Mouse (Mus musculus): ENCODE results near the gene Adm. TPM values are rescaled to one million over a fixed set of nuclear protein-coding genes. Genes with fewer than 3 reads are reported as not detected.
"Not testable (repeated sequence)": the region's sequence is repeated elsewhere in the genome, so short reads cannot be mapped to it uniquely, and the experiment has no call there.

The Adm gene
- 4.0 and 4.3 TPM in 2 replicates for polyA plus RNA-seq (2016; fragmentation: Nextera tagmentation; extraction: Ambion mirVana)

DNA sequence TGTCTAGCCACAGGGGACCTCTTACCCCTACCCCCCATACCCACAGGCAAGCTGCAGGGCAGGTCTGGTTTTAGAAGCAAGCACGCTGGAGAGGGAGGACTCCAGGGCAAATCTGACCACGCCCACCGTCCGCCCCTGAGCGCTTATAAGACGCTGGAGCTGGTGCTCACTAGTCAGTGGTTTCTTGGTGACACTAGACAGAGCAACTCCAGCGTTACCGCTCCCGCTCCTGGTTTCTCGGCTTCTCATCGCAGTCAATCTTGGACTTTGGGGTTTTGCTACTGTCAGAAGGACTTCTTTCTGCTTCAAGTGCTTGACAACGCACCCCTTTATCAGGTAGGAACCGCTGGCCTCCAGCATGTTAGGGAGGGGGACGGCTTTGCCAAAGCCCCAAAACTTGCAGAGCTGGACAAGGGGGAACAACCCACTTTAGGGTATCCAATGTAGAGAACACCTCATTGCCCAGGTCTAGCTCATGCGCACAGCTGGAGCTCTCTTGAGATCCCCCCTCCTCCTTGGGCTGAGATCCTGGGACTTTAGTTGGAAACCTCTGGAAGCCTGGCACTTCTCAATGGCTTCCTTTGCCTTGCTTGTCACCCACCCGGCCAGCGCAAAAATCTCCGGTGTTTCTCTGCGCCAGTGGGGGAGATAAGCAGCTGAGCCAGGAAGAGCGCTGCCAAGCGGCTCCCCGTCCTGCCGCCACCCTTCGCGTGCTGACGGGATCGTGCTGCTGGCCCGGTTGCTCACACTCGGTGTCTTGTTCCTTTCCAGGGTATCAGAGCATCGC, at the start of gene Adm:
Gene Adm (plus strand): TSS at position 176 of the 787 bp plus-strand sequence.
- no peak for ATAC-seq (ENCODE audit: low FRiP score, low read depth)
- Histone ChIP-seq H3K4me3 (peak within 1 kb of the TSS; percentile 36), H3K9me3 (no peaks in the 10 kb centered on the region), H3K27me3 (replicated peaks) (peaks cover 69% of the 10 kb centered on the region), H3K27ac (no peak within 1 kb of the TSS), H3K4me1 (peaks cover 36% of the 10 kb centered on the region), H3K9ac (peak within 1 kb of the TSS; percentile 47; the same call in 1 of the 2 replicates), H3K36me3 (no peaks in the 10 kb centered on the region), H3K4me2 (replicated peaks) (peak within 1 kb of the TSS; percentile 73)
- under 1% methylated on average over 30 of the region's 30 CpGs for WGBS

- no peak overlapping the region for H3K9ac ChIP-seq
- 95% methylated on average over 3 of the region's 3 CpGs for WGBS
- no peak for ATAC-seq (ENCODE audit: low FRiP score, low read depth)
- H3K36me3 ChIP-seq = no peaks in the 10 kb centered on the region
- H3K4me1 ChIP-seq = no peaks in the 10 kb centered on the region
- no peaks in the 10 kb centered on the region for H3K9me3 ChIP-seq
- H3K27me3 ChIP-seq (replicated peaks) = no peaks in the 10 kb centered on the region
- no peak overlapping the region for H3K27ac ChIP-seq
- H3K4me2 ChIP-seq (replicated peaks) = no peak overlapping the region
- H3K4me3 ChIP-seq = no peak overlapping the region
Observed at GRCm38 (mm10) chr7:110583705-110584104, 43.8 kb upstream of the Adm start.

- no peaks in the 10 kb centered on the region for H3K36me3 ChIP-seq
- no peak overlapping the region for H3K4me2 ChIP-seq (replicated peaks)
- no peak overlapping the region for H3K4me3 ChIP-seq
- no peaks in the 10 kb centered on the region for H3K9me3 ChIP-seq
- no peak overlapping the region for H3K9ac ChIP-seq
- 83% methylated on average over 2 of the region's 2 CpGs for WGBS
- H3K27me3 ChIP-seq (replicated peaks) = no peaks in the 10 kb centered on the region
- no peak overlapping the region for H3K27ac ChIP-seq
- no peak for ATAC-seq (ENCODE audit: low FRiP score, low read depth)
- no peaks in the 10 kb centered on the region for H3K4me1 ChIP-seq
Observed at GRCm38 (mm10) chr7:110584159-110584558, 43.3 kb upstream of the Adm start.

GRCm38 (mm10) chr7:110585250-110585649, 42.2 kb upstream of the Adm start:
- Histone ChIP-seq H3K4me2 (replicated peaks) (no peak overlapping the region), H3K27me3 (replicated peaks) (no peaks in the 10 kb centered on the region), H3K9me3 (no peaks in the 10 kb centered on the region), H3K9ac (no peak overlapping the region), H3K27ac (no peak overlapping the region), H3K4me3 (no peak overlapping the region), H3K4me1 (no peaks in the 10 kb centered on the region), H3K36me3 (no peaks in the 10 kb centered on the region)
- no peak for ATAC-seq (ENCODE audit: low FRiP score, low read depth)
- WGBS = 84% methylated on average over 2 of the region's 2 CpGs

DNA sequence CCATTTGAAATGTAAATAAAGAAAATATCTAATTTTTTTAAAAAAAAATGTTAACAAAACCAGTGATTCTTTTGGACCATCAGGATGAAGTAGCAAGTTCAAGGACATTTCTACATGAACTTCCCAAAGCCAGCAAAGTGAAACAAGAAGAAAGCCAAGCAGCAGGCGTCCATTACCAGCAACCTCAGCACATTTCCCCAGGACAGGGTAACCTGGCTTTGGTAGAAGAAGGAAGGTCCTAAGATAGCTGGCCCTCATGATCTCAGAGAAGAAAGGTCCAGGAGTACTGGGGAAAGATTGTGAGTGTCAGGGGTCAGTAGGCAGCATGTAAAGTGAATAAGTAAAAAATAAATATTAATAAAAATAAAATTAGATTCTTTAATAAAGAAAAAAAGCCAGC, 39.7 kb upstream of the Adm start:
- H3K9ac ChIP-seq = no peak overlapping the region
- no peak for ATAC-seq (ENCODE audit: low FRiP score, low read depth)
- H3K4me3 ChIP-seq = no peak overlapping the region
- WGBS = 88% methylated on average over 1 of the region's 1 CpGs
- H3K36me3 ChIP-seq = no peaks in the 10 kb centered on the region
- H3K4me2 ChIP-seq (replicated peaks) = no peak overlapping the region
- H3K4me1 ChIP-seq = no peaks in the 10 kb centered on the region
- no peaks in the 10 kb centered on the region for H3K9me3 ChIP-seq
- H3K27ac ChIP-seq = no peak overlapping the region
- no peaks in the 10 kb centered on the region for H3K27me3 ChIP-seq (replicated peaks)

DNA sequence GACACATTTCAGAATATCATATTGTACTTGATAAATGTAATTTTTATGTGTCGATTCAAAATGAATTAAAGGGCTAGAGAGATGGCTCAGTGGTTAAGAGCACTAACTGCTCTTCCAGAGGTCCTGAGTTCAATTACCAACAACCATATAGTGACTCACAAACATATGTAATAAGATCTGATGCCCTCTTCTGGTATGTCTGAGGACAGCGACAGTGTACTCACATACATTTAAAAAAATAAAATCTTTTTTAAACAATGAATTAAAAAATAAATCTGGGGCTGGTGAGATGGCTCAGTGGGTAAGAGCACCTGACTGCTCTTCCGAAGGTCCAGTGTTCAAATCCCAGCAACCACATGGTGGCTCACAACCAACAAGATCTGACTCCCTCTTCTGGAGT, 33.5 kb upstream of the Adm start:
- ATAC-seq (ENCODE audit: low FRiP score, low read depth); H3K36me3 ChIP-seq; H3K9ac ChIP-seq; H3K4me2 ChIP-seq (replicated peaks); H3K4me3 ChIP-seq; H3K27me3 ChIP-seq (replicated peaks); H3K4me1 ChIP-seq; H3K27ac ChIP-seq; H3K9me3 ChIP-seq: not testable (repeated sequence)
- 97% methylated on average over 3 of the region's 3 CpGs for WGBS

GRCm38 (mm10) chr7:110597141-110597540, 30.3 kb upstream of the Adm start:
- ATAC-seq (ENCODE audit: low FRiP score, low read depth) = no peak
- Histone ChIP-seq H3K9me3 (no peaks in the 10 kb centered on the region), H3K4me2 (replicated peaks) (no peak overlapping the region), H3K4me3 (no peak overlapping the region), H3K27ac (no peak overlapping the region), H3K27me3 (replicated peaks) (no peaks in the 10 kb centered on the region), H3K9ac (no peak overlapping the region), H3K36me3 (peaks cover 7% of the 10 kb centered on the region), H3K4me1 (no peaks in the 10 kb centered on the region)
- 96% methylated on average over 1 of the region's 1 CpGs for WGBS

DNA sequence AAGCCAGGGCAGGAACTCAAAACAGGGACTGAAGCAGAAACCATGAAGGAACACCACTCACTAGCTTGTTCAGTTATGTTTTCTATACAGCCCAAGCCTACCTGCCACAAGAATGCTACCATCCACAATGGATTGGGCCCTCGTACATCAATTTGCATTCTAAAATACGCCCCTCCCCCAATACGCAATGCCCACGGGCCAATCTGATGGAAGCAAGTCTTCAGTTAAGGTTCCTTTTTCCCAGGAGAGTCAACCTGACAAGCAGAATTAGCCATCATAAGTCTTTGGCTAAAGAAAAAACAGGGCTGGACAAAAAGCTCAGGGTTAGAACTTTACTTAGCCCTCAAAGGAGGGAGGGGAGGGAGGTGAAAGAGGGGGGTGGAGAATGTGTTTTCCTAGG, 22.0 kb upstream of the Adm start:
- WGBS = 85% methylated on average over 4 of the region's 4 CpGs
- no peaks in the 10 kb centered on the region for H3K36me3 ChIP-seq
- H3K4me2 ChIP-seq (replicated peaks) = no peak overlapping the region
- no peaks in the 10 kb centered on the region for H3K27me3 ChIP-seq (replicated peaks)
- no peak overlapping the region for H3K9ac ChIP-seq
- no peak for ATAC-seq (ENCODE audit: low FRiP score, low read depth)
- H3K9me3 ChIP-seq = no peaks in the 10 kb centered on the region
- H3K4me1 ChIP-seq = no peaks in the 10 kb centered on the region
- H3K27ac ChIP-seq = no peak overlapping the region
- H3K4me3 ChIP-seq = no peak overlapping the region

- Histone ChIP-seq H3K27me3 (replicated peaks) (no peaks in the 10 kb centered on the region), H3K4me3 (no peak overlapping the region), H3K9ac (no peak overlapping the region), H3K4me2 (replicated peaks) (no peak overlapping the region), H3K27ac (no peak overlapping the region), H3K36me3 (no peaks in the 10 kb centered on the region), H3K9me3 (no peaks in the 10 kb centered on the region), H3K4me1 (0 out of 2 replicates have a peak, but pooled peaks cover under 1% of the 10 kb centered on the region)
- no peak for ATAC-seq (ENCODE audit: low FRiP score, low read depth)
- 83% methylated on average over 1 of the region's 1 CpGs for WGBS
Observed at GRCm38 (mm10) chr7:110606906-110607305, 20.6 kb upstream of the Adm start.

DNA sequence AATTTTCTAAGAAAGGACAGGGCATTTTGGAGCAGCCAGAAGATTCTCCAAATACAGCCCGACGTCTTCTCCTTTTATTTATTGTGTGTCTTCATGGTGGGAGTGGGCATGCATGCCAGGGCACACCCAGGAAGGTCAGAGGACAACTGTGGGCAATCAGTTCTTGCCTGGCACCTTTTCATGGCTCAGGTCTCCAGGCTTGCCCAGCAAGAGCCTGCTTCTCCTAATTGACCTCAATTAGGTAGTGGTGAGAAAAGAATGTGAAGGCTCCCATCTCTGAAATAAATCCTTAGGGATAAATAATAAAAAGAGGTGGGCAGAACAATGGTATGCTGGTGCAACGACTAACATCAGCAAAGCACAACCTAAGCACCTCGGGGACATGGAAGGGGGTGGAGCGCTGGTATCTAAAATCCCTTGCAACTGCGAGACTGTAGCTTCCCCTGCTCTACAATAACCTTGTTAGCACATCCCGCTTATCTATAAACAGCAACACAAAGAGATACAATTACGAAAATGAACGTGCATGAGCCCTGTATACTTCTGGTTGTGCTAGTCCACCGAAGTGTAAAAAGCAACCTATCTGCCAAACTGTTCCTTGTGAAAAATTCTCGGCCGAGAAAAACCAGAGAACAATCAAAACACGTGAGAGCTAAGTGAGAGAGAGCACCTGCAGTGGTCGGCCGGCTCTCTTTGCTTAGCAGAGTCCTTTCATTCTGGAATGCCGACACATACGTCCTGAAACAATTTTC, 13.9 kb upstream of the Adm start:
- Histone ChIP-seq H3K36me3 (no peaks in the 10 kb centered on the region), H3K4me2 (replicated peaks) (peak overlapping the region; percentile 82), H3K9ac (peak overlapping the region; percentile 97), H3K9me3 (no peaks in the 10 kb centered on the region), H3K27ac (peak overlapping the region; percentile 96; the same call in 1 of the 2 replicates), H3K4me3 (peak overlapping the region; percentile 94), H3K4me1 (peaks cover 15% of the 10 kb centered on the region), H3K27me3 (replicated peaks) (no peaks in the 10 kb centered on the region)
- WGBS = 3% methylated on average over 17 of the region's 17 CpGs
- no peak; the same call in 1 of the 2 replicates for ATAC-seq (ENCODE audit: low FRiP score, low read depth)

- no peaks in the 10 kb centered on the region for H3K36me3 ChIP-seq
- ATAC-seq (ENCODE audit: low FRiP score, low read depth) = peak; percentile 96
- peak within 1 kb of the TSS; percentile 96 for H3K27ac ChIP-seq
- no peaks in the 10 kb centered on the region for H3K9me3 ChIP-seq
- peak within 1 kb of the TSS; percentile 97 for H3K9ac ChIP-seq
- peaks cover 15% of the 10 kb centered on the region for H3K4me1 ChIP-seq
- under 1% methylated on average over 125 of the region's 127 CpGs for WGBS
- H3K4me2 ChIP-seq (replicated peaks) = peak within 1 kb of the TSS; percentile 82
- H3K4me3 ChIP-seq = peak within 1 kb of the TSS; percentile 94
- H3K27me3 ChIP-seq (replicated peaks) = no peaks in the 10 kb centered on the region
Observed at GRCm38 (mm10) chr7:110614133-110615063, 13.1 kb upstream of the Adm start, which contains the start of gene Sbf2. Gene Sbf2, minus strand, starts transcription at chr7:110614922.

All from neural tube, embryonic 12.5 days (tissue).